Mouse (Mus musculus): ENCODE results near the gene Osm.

The Osm gene

DNA sequence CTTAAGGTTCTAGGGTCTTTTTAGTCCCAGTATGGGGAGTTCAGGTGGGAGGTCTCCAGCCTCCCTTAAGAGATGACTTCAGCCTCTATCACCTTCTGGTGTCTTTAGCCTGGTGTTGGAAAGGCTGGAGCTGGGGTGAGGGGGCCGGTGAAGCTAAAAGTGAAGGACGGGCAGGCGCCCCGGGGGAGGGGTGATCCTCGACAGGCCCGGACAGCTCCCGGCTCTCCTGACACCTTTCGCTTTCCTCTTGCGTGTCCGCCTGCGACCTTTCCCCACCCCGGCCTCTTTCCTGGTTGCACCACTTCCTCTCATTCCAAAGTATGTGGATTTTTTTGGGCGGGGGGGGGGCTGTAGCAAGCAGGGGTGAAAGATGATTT is 31.0 kb downstream of the Osm start:
- DNase-seq (ENCODE audit: low spot score in 2 of 2): no peak

DNA sequence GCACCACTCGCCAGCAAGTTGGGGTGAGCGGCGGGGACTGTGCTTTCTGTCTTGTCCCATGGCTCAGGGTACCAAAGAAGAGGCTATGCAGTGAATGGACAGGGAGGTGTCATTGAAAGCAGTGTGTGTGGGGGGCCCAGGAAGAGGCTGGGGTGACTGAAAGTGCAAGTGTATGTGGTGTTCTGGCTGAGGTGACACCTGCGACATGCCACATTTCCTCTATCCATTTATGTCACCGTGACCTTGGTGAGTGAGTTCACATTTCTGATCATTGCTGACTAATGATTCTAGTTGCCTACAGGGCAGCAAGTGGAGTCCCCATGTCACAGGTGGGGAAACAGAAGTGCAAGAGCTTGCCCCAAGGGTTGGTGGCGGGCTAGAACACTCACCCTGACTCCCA is 32.3 kb downstream of the Osm start:
- no peak for DNase-seq (ENCODE audit: low spot score in 2 of 2)

GRCm38 (mm10) chr11:4270744-4271459 is 34.7 kb downstream of the Osm start:
- DNase-seq (ENCODE audit: low spot score in 2 of 2): no peak

DNA sequence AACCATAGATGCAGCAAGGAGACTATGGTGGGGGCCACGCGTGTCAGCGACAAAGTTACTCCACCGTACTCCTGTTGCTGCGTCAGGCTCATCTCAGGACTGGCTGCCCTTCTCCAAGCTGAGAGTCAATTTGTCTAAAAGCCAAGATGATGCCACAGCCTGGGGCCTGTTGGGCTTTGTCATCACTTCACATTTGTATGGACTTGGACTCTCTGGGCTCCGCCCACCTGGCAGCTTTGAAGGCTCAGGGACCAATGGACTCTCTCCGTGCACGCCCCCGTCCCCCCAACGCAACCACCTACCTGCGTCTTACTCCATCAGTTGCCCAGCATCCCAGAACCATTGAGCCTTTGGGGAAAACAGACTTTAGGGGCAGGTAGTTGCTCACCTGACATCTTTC is 35.3 kb downstream of the Osm start:
- no peak for DNase-seq (ENCODE audit: low spot score in 2 of 2)

DNA sequence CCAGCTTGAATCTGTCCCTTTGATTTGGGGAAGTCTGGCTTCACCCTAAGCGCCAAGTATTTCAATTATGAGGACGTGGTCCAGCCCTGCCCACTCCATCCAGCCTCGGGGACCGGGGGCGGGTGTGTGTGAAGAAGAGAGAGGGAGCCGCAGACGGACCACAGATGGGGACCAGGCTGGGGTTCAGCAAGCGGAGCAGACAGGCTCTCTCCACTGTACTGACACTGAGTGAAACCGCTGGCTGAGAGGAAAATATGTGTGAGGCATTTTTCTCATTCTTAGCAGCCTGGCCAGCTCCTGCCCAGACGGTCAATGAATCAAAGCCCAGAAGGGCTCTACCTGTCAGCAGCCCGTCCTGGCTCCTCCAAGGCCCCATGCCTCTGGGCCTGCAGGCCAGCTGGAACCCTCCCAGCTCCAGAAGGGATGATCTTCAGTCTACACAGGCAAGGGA is 40.2 kb downstream of the Osm start:
- DNase-seq (ENCODE audit: low spot score in 2 of 2): no peak

GRCm38 (mm10) chr11:4279909-4280308 is 43.7 kb downstream of the Osm start:
- no peak for DNase-seq (ENCODE audit: low spot score in 2 of 2)

GRCm38 (mm10) chr11:4281852-4282251 is 45.6 kb downstream of the Osm start:
- no peak for DNase-seq (ENCODE audit: low spot score in 2 of 2)

- DNase-seq (ENCODE audit: low spot score in 2 of 2): no peak
Measured at GRCm38 (mm10) chr11:4283627-4284026, 47.4 kb downstream of the Osm start.

- DNase-seq (ENCODE audit: low spot score in 2 of 2): no peak
Measured at GRCm38 (mm10) chr11:4289280-4289679, 53.1 kb downstream of the Osm start.
